Mouse (Mus musculus): Measurements from ENCODE around the gene Ubald2. TPM values are rescaled to one million over a fixed set of nuclear protein-coding genes. Genes with fewer than 3 reads are reported as not detected.

Ubald2 gene
- polyA plus RNA-seq, 1 experiment from 2014 or later, result 28.2 TPM

DNA sequence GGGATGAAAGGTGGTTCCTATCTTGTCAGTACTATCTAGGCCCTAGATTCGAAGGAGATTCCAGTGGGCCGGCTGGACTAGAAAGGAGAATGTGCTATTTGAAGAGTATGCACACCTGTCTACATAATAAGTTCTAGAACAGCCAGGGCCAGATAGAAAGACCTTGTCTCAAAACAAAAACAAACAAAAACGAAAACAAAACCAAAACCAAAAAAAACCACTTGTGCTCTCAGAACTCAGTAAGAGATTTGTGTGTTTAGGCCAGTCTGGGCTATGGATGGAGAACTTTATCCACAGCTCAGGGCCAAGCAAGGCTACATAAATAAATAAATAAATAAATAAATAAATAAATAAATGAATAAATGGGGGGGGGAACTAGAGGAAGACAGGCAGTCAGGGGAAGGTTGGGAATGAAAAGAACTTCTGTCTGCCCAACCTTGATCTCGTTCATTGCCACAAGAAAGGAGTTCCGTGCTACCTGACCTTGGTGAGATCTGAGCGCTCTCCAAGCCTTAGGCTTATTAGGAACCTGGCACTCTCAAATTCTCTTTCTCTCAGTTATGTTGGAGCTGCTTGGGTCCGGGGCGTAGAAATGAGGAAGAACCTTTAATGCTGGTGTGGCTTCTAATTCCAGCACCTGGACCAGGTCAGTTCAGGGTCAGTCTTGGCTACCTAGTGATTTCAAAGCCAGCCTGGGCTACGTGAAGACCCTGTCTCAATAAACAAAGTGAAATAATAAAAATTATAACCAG lies 3.9 kb upstream of the Ubald2 start:
- Histone ChIP-seq H3K9ac (peak overlapping the region; percentile 58), H3K27me3 (no peaks in the 10 kb centered on the region), H3K36me3 (0 out of 2 replicates have a peak, but pooled peaks cover 2% of the 10 kb centered on the region), H3K27ac (peak overlapping the region; percentile 75), H3K9me3 (replicated peaks) (no peaks in the 10 kb centered on the region), H3K4me3 (replicated peaks) (0 out of 2 replicates have a peak overlapping the region, but pooled peaks have one; percentile 23), H3K4me1 (replicated peaks) (peaks cover 55% of the 10 kb centered on the region), H3K4me2 (peak overlapping the region; percentile 55)
- DNase-seq (no peak), ATAC-seq (ENCODE audit: low read depth) (no peak)
- WGBS (ENCODE audit: insufficient replicate concordance), result 58% methylated on average over 9 of the region's 9 CpGs

DNA sequence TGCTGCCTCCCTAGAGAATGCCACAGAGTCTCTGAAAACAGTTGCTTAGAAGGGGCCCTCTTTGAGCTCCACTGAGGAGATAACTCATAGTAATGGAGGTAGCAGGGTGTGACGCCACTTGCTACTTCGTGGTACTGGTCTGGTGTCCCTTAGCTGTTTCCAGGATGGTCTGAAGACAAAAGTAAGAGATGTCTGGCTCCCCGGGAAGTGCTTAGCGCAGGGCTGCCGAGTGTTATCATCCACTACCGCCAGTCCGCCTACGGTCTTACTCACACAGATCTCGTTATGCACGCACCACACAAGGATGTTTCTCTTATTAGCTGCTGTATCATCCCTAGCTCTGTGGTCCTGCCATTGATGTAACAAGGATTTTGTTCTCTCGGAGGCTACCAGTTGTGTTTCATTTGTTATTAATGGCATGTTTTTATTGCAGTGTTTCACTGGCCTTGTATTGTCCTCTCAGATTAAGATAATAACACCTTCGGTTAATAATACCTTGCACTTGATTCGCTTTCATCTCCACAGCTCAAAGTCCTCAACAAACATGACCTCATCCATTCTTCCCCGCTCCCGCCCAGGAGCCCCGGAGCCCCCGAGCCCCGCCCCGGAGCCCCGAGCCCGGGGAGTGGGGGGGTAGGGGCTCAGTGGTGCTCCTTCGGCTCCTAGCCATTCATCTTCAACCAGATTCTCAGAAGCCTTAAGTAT lies 3.0 kb upstream of the Ubald2 start:
- H3K9ac ChIP-seq, result peak overlapping the region; percentile 58

DNA sequence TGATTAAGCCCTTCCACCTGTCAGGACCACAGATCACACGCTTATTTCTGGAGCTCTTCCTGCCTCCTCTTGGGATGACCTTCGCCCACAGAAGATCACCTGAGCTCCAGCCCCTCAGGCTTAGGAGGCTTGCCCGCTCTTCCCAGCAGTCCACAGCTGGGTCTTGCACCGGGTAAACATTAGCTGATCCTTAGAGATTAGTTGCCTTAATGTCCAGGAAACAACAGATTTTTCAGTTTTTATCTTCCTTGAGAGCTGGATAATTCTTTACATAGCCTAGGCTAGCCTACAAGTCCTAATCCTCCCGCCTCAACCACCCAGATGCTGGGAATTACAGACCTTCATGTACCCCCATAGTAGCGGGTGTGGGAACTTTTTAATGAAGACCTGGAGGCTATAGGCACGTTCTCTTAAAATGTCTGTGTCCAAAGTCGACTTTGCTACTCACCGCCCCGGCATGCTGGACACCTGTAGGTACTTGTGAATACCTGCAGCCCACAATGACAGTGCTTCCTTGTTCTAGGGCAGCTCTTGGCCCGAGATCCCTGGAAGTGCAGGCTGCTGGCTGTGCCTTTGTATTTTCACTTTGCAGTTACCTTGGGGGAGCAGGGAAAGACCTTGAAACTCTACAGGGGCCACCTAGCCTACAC lies 2.3 kb upstream of the Ubald2 start:
- 62% methylated on average over 11 of the region's 11 CpGs for WGBS (ENCODE audit: insufficient replicate concordance)

More for the DNA sequence above, 3.0 kb upstream of the Ubald2 start:
- 27% methylated on average over 22 of the region's 22 CpGs for WGBS (ENCODE audit: insufficient replicate concordance)
- H3K4me1 ChIP-seq (replicated peaks), result peaks cover 59% of the 10 kb centered on the region
- peak overlapping the region; percentile 75 for H3K27ac ChIP-seq
- peak overlapping the region; percentile 55 for H3K4me2 ChIP-seq
- H3K36me3 ChIP-seq, result peaks cover 9% of the 10 kb centered on the region
- H3K27me3 ChIP-seq, result no peaks in the 10 kb centered on the region
- peak overlapping the region; percentile 23 for H3K4me3 ChIP-seq (replicated peaks)
- DNase-seq (peak; percentile 37), ATAC-seq (ENCODE audit: low read depth) (no peak)
- no peaks in the 10 kb centered on the region for H3K9me3 ChIP-seq (replicated peaks)

DNA sequence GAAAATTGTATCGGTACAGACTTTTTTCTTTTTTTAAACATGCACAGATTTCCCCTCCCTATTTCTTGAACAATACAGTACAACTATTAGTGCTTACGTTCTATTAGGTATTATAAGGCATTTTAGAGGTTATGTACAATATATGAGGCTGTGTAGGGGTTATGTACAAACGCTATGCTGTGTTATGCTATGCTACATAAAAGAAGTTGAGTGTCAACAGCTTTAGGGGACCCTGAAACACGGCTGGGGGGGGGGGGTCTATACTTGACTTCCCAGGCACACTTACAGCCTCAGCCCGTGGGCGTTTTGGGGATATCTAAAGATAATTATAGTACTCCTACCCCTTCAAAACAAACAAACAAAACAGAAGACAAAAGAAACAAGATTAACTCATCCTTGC lies 1.8 kb upstream of the Ubald2 start:
- no peak for ATAC-seq (ENCODE audit: low read depth)
- Histone ChIP-seq H3K27me3 (no peaks in the 10 kb centered on the region), H3K27ac (no peak overlapping the region; the same call in 1 of the 2 replicates), H3K9ac (no peak overlapping the region), H3K4me2 (no peak overlapping the region), H3K4me3 (replicated peaks) (no peak overlapping the region), H3K4me1 (replicated peaks) (peaks cover 72% of the 10 kb centered on the region), H3K9me3 (replicated peaks) (no peaks in the 10 kb centered on the region), H3K36me3 (peaks cover 21% of the 10 kb centered on the region)
- WGBS (ENCODE audit: insufficient replicate concordance), result 60% methylated on average over 6 of the region's 6 CpGs
- DNase-seq, result no peak

More for the DNA sequence above, 2.3 kb upstream of the Ubald2 start:
- Histone ChIP-seq H3K36me3 (peaks cover 15% of the 10 kb centered on the region), H3K4me3 (replicated peaks) (peak overlapping the region; percentile 23), H3K4me2 (peak overlapping the region; percentile 55), H3K4me1 (replicated peaks) (peaks cover 66% of the 10 kb centered on the region), H3K9me3 (replicated peaks) (no peaks in the 10 kb centered on the region), H3K27ac (peak overlapping the region; percentile 75), H3K27me3 (no peaks in the 10 kb centered on the region), H3K9ac (peak overlapping the region; percentile 58)
- no peak for DNase-seq
- ATAC-seq (ENCODE audit: low read depth), result no peak

DNA sequence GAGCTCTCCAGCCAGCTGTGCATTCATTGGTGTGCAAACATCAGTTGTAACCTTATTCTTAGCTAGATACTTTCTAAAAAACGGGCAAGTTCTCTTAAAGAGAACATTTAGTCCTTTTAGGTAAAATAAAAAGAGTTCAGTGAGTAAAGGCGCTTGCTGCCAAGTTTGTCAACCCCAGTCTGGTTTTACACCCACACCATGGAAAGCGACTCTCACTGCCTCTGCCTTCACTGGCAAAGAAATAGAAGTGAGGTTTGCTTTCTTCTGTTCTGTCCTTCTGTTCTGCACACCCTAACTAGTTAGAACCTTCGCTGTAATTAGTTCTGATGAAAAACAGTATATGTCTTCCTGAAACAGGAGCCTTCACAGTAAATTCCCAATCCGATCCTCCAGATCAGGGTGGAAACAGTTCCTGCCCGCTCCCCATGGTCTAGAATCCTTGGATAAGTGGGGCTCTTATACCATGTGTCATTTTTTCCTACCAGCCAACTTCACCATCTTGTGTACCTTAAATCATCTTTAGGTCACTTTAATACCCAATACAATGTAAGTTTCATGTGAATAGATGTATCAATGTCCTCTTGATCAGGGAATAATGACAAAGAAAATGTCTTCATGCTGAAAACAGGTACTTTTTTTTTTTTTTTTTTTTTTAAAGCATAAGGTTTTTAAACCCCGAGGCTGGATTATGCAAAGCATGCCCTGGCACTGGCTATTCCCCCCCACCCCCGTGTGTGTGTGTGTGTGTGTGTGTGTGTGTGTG lies 1.1 kb upstream of the Ubald2 start:
- Histone ChIP-seq H3K9me3 (replicated peaks) (no peaks in the 10 kb centered on the region), H3K4me1 (replicated peaks) (peaks cover 78% of the 10 kb centered on the region), H3K27ac (peak overlapping the region; percentile 44; the same call in 1 of the 2 replicates), H3K4me3 (replicated peaks) (peak overlapping the region; percentile 33; the same call in 1 of the 2 replicates), H3K27me3 (no peaks in the 10 kb centered on the region), H3K36me3 (peaks cover 27% of the 10 kb centered on the region), H3K4me2 (peak overlapping the region; percentile 49), H3K9ac (peak overlapping the region; percentile 36; the same call in 1 of the 2 replicates)
- ATAC-seq (ENCODE audit: low read depth) (no peak), DNase-seq (no peak)
- WGBS (ENCODE audit: insufficient replicate concordance), result 60% methylated on average over 8 of the region's 8 CpGs

DNA sequence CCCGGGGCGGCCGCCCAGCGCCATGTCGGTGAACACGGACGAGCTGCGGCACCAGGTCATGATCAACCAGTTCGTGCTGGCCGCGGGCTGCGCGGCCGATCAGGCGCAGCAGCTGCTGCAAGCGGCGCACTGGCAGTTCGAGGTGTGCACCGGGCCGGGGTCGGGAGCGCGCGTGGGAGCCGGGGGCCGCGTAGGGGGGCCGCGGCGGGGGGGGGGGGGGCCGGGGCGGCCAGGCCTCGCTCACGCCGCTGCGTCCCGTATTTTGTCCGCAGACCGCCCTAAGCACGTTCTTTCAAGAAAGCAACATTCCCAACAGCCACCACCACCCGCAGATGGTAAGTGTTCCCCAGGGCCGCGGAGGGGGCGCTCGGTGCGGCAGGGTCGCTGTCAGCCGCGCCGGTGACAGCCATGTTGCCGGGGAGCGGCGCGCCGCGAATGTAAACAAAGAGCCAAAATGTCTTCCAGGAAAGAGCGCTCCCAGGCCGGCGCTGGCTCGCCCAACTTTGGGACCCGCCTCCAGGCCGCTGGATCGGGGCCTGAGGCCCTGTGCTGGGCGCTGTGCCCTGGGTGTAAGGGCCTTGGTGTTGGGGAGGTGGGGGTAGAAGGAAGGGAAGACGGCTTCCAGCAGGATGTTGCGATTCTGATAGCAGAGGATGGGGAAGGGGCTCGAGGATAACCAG lies 533 bp downstream of the Ubald2 start:
- DNase-seq, result peak; percentile 56
- H3K27ac ChIP-seq, result peak overlapping the region; percentile 94
- H3K36me3 ChIP-seq, result peaks cover 36% of the 10 kb centered on the region
- no peaks in the 10 kb centered on the region for H3K9me3 ChIP-seq (replicated peaks)
- no peaks in the 10 kb centered on the region for H3K27me3 ChIP-seq
- H3K9ac ChIP-seq, result peak overlapping the region; percentile 95
- WGBS (ENCODE audit: insufficient replicate concordance), result under 1% methylated on average over 43 of the region's 67 CpGs
- H3K4me3 ChIP-seq (replicated peaks), result peak overlapping the region; percentile 89
- peak overlapping the region; percentile 76 for H3K4me2 ChIP-seq
- 0 out of 2 replicates have a peak, but pooled peaks have one; percentile 6 for ATAC-seq (ENCODE audit: low read depth)
- peaks cover 72% of the 10 kb centered on the region for H3K4me1 ChIP-seq (replicated peaks)

DNA sequence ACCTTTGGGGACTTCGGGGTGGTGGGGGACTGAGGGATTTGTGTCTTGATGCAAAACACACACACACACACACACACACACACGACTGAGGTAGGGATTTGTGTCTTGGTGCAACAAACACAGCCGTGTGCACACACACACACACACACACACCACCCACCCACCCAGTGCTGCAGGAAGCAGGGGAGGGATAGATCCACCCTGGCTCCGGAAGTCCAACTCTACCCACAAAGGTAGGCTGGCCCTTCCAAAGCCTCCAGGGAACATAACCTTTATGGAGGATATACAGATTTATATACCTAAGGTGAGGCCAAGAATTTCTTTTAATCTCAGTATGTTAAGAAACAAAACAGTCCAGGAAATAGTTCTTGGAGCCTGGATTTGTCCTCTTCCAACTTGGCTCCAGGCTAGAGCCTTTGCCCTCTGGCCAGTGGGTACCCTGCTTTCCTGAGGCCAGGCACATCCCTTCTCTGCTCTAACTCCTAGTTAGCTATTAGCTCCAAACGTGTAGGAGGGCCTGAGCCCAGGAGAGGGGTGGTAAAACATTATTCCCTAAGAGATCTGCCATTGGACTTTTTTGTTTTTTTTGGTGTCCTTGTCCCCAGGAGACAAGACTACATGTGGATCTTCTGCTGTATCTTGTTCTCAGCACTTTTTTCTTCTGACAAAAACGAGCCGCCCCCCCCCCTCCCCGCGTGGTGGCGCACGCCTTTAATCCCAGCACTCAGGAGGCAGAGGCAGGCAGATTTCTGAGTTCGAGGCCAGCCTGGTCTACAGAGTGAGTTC lies 1.3 kb downstream of the Ubald2 start:
- peak overlapping the region; percentile 94 for H3K27ac ChIP-seq
- no peaks in the 10 kb centered on the region for H3K9me3 ChIP-seq (replicated peaks)
- peak overlapping the region; percentile 89 for H3K4me3 ChIP-seq (replicated peaks)
- DNase-seq (no peak), ATAC-seq (ENCODE audit: low read depth) (no peak)
- 36% methylated on average over 12 of the region's 12 CpGs for WGBS (ENCODE audit: insufficient replicate concordance)
- H3K36me3 ChIP-seq, result peaks cover 42% of the 10 kb centered on the region
- peak overlapping the region; percentile 76 for H3K4me2 ChIP-seq
- peaks cover 72% of the 10 kb centered on the region for H3K4me1 ChIP-seq (replicated peaks)
- H3K9ac ChIP-seq, result peak overlapping the region; percentile 95
- H3K27me3 ChIP-seq, result no peaks in the 10 kb centered on the region

DNA sequence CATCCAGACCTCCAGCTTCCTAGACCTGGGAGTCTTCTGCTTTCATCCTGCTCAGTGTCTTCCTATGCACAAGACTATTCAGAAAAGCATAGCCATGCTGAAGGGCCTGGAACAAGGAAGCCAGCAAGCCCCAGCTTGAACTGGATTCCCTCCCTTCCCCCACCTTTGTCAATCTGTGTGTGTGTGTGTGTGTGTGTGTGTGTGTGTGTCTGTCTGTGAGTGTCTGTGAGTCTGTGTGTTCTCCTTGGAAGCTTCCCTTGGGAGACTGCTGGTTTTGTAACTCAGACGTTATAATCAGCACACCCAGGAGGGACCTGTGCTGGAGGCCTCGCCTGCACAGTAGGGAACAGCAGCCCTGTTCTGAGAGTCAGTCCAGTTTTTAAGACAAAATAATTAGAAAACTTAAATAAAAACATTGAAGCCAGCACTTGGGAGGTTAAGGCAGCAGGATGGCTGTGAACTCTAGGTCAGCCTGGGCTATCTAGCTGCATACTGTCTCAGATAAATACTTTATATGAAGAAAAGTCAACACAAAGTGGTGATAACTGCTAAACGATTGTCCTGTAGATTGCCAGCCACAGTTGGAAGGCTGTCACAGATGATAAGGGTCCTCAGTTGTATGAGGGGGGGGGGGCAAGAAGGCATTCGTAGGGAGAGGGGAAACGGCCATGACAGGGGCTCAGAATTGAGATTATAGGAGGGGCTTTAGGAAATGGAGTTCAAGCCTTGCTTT lies 2.3 kb downstream of the Ubald2 start:
- Histone ChIP-seq H3K36me3 (peaks cover 44% of the 10 kb centered on the region), H3K27me3 (no peaks in the 10 kb centered on the region), H3K4me1 (replicated peaks) (peaks cover 71% of the 10 kb centered on the region), H3K27ac (peak overlapping the region; percentile 94), H3K9me3 (replicated peaks) (no peaks in the 10 kb centered on the region), H3K4me3 (replicated peaks) (peak overlapping the region; percentile 89), H3K4me2 (peak overlapping the region; percentile 76), H3K9ac (peak overlapping the region; percentile 95)
- DNase-seq, result no peak
- 4% methylated on average over 5 of the region's 5 CpGs for WGBS (ENCODE audit: insufficient replicate concordance)
- ATAC-seq (ENCODE audit: low read depth), result no peak

DNA sequence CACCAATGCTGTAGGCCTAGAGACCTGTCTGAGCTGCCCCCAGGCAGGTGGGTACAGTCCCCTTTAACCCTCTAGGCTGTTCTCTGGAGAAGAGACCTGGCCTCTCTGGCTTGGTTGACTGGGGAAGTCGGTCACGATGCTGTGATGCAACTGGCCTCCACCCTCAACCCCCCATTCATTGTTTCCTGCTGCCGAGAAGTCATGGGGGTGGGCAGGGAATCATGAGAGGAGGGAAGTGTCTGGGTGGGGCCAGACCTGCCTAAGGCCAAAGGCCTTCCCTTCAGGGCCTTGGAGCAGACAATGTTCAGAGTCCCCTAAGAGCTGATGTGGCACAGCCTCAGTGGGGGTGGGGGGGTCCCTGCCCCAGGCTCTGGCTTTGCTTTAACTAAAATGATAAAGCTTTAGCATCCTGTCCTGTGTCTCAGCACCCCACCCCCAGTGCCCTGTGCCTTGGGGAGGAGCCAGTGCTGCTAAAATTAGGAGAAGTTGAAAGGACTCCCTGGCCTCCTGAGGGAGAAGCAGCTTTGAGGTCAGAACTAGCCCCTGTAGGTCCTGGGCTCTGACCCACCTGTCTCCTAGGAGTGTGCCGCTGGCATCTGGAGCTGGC lies 2.9 kb downstream of the Ubald2 start:
- peak overlapping the region; percentile 94 for H3K27ac ChIP-seq
- H3K4me1 ChIP-seq (replicated peaks), result peaks cover 66% of the 10 kb centered on the region
- H3K9me3 ChIP-seq (replicated peaks), result no peaks in the 10 kb centered on the region
- H3K36me3 ChIP-seq, result peaks cover 44% of the 10 kb centered on the region
- H3K4me2 ChIP-seq, result peak overlapping the region; percentile 76
- DNase-seq, result peak; percentile 34
- no peaks in the 10 kb centered on the region for H3K27me3 ChIP-seq
- WGBS (ENCODE audit: insufficient replicate concordance), result 15% methylated on average over 4 of the region's 4 CpGs
- peak overlapping the region; percentile 95 for H3K9ac ChIP-seq
- no peak for ATAC-seq (ENCODE audit: low read depth)
- H3K4me3 ChIP-seq (replicated peaks), result peak overlapping the region; percentile 89
